Mouse (Mus musculus) thymus, adult 2 months (tissue): ENCODE measurements around the gene Srrm2. TPM values are rescaled to one million over a fixed set of nuclear protein-coding genes. Genes with fewer than 3 reads are reported as not detected.
A peak's percentile ranks its signal among the peaks of the same experiment; 100 is the strongest.

ENCODE experiments used
- DNase-seq: peaks from one replicate; pipeline ENCODE4 v3.0.0; 2021
- H3K27ac ChIP-seq: fragments of 200-500 bp; 2 replicates; pipeline ENCODE4 v1.5.1; 2012; ENCODE audit warnings: low read length, control low read depth; ENCODE audit not compliant: control insufficient read depth, insufficient read depth
- H3K27me3 ChIP-seq: fragments of 200-500 bp; 2 replicates; pipeline ENCODE4 v1.6.1; 2012; ENCODE audit warnings: mild to moderate bottlenecking, low read length, moderate library complexity, mixed read lengths; ENCODE audit not compliant: control insufficient read depth, insufficient read depth
- H3K36me3 ChIP-seq: fragments of 200-500 bp; 2 replicates; pipeline ENCODE4 v1.6.1; 2012; ENCODE audit warnings: mild to moderate bottlenecking, low read length, moderate library complexity; ENCODE audit not compliant: control insufficient read depth, insufficient read depth
- H3K4me1 ChIP-seq: fragments of 200-500 bp; replicated peaks from 2 replicates; pipeline ENCODE4 v1.6.1; 2012; ENCODE audit warnings: low read length; ENCODE audit not compliant: control insufficient read depth, insufficient read depth
- H3K4me3 ChIP-seq: fragments of 200-500 bp; 2 replicates; pipeline ENCODE4 v1.5.1; 2012; ENCODE audit warnings: mild to moderate bottlenecking, low read length, control low read depth, moderate library complexity; ENCODE audit not compliant: control insufficient read depth, insufficient read depth
- CTCF ChIP-seq: fragments of 200-500 bp; IDR thresholded peaks from 2 replicates; pipeline ENCODE4 v1.5.1; 2012; ENCODE audit warnings: mild to moderate bottlenecking, control low read depth, low read length, moderate library complexity, borderline replicate concordance; ENCODE audit not compliant: control insufficient read depth, poor library complexity, insufficient read depth; ENCODE audit errors: extremely low read depth
- POLR2A ChIP-seq: fragments of 200-500 bp; IDR thresholded peaks from 2 replicates; pipeline ENCODE4 v1.6.1; 2012; ENCODE audit warnings: mild to moderate bottlenecking, low read length, control low read depth, moderate library complexity; ENCODE audit not compliant: control insufficient read depth, poor library complexity, insufficient read depth; ENCODE audit errors: extremely low read depth
- WGBS: fragments of 180-500 bp; shearing (Covaris S2); methylation state at CpG from one replicate; pipeline ENCODE4 v1.1.7; 2018; 5-methylcytosine and 5-hydroxymethylcytosine counted together
- polyA plus RNA-seq: library from polyadenylated mRNA; depleted of rRNA; stranded (reverse); fragments of >200 nt; gene quantifications from 2 replicates; pipeline ENCODE4 v1.2.3, GENCODE M21; 2012

The Srrm2 gene
- polyA plus RNA-seq, 1 experiment: 874 TPM

DNA sequence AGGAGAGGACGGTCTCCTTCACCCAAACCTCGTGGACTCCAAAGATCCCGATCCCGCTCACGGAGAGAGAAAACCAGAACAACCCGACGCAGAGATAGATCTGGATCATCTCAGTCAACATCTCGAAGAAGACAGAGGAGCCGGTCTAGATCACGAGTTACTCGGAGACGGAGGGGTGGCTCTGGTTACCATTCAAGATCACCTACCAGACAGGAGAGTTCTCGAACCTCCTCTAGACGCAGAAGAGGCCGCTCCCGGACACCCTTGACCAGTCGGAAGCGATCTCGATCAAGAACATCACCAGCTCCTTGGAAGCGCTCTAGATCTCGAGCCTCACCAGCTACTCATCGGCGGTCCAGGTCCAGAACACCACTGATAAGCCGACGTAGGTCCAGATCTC is 28.9 kb downstream of the Srrm2 start:
- Histone ChIP-seq H3K27me3 (no peaks in the 10 kb centered on the region), H3K4me1 (no peaks in the 10 kb centered on the region), H3K4me3 (no peak overlapping the region), H3K36me3 (peaks cover 95% of the 10 kb centered on the region), H3K27ac (no peak overlapping the region)
- no peak for TF ChIP-seq CTCF
- TF ChIP-seq POLR2A: no peak
- 98% methylated on average over 25 of the region's 25 CpGs for WGBS
- no peak for DNase-seq

DNA sequence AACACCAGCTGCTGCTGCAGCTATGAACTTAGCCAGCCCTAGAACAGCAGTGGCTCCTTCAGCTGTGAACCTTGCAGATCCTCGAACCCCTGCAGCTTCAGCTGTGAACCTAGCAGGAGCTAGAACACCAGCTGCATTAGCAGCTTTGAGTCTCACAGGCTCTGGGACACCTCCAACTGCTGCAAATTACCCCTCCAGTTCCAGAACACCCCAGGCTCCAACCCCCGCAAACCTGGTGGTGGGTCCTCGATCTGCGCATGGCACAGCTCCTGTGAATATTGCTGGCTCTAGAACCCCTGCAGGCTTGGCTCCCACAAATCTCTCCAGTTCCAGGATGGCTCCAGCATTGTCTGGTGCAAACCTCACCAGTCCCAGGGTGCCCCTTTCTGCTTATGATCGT is 30.4 kb downstream of the Srrm2 start:
- Histone ChIP-seq H3K4me1 (no peaks in the 10 kb centered on the region), H3K27me3 (no peaks in the 10 kb centered on the region), H3K4me3 (no peak overlapping the region), H3K27ac (no peak overlapping the region), H3K36me3 (peaks cover 94% of the 10 kb centered on the region)
- DNase-seq: no peak
- WGBS: 98% methylated on average over 5 of the region's 5 CpGs
- TF ChIP-seq CTCF: no peak
- TF ChIP-seq POLR2A: no peak

DNA sequence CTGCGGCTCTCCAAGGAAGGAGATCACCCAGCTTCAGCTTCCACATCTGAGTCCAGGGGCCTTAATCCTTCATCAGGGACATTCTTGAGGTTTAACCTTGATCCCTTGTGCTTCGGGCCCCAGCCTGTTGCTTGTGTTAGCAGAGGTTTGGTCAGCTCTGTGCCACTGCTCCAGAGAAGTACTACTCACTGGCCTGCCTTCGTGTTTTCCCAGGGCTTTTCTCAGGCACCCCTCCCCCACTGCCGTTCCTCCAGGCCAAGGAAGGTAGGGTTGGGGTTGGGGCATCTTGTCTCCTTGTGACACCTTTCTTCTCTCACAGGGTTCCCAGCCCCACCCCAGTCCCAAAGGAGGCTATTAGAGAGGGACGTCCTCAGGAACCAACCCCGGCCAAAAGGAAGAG is 31.8 kb downstream of the Srrm2 start:
- H3K36me3 ChIP-seq: peaks cover 90% of the 10 kb centered on the region
- no peak overlapping the region for H3K27ac ChIP-seq
- WGBS: 94% methylated on average over 6 of the region's 6 CpGs
- no peak for TF ChIP-seq POLR2A
- TF ChIP-seq CTCF: no peak
- no peak overlapping the region for H3K4me3 ChIP-seq
- DNase-seq: no peak
- H3K27me3 ChIP-seq: no peaks in the 10 kb centered on the region
- H3K4me1 ChIP-seq: no peaks in the 10 kb centered on the region

DNA sequence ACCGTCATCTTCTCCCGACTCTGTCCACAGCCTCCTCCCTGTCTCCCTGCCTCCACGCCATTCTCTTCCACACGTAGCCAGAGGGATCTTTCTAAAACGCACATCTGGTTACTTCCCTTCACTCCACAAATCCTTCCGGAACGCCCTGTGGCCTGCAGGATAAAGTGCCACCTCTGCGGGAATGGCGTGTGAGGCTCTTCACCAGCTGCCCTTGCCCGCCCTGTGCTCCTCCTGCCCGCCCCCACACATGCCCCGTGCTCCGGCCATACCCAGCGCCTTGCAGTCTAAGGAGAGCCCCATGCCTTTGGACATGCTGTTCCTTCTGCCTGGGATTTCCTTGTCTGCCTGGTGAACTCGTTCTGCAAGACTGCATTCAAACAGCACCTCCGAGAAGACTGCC is 32.7 kb downstream of the Srrm2 start:
- 93% methylated on average over 16 of the region's 16 CpGs for WGBS
- no peak for TF ChIP-seq CTCF
- TF ChIP-seq POLR2A: no peak
- H3K27ac ChIP-seq: no peak overlapping the region
- no peak for DNase-seq
- no peak overlapping the region for H3K4me3 ChIP-seq
- no peaks in the 10 kb centered on the region; the same call in 1 of the 2 replicates for H3K4me1 ChIP-seq
- peaks cover 81% of the 10 kb centered on the region for H3K36me3 ChIP-seq
- H3K27me3 ChIP-seq: no peaks in the 10 kb centered on the region

DNA sequence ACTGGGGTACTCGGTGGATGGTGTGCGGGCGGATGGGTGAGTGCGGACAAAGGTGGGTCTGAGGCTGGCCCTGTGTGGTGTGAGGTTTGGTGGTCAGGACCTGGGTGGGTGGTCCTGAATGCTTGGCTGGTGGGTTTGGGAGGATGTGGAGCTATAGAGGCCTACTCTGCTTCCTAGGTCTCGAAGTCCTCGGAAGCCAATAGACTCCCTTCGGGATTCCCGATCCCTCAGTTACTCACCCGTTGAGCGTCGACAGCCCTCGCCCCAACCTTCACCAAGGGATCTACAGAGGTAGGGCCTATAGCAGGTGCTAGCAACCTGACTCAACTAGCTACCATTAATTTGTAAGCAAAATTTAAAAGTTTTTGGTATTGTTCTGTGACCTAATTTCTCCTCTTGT is 33.3 kb downstream of the Srrm2 start:
- no peak for DNase-seq
- no peak overlapping the region for H3K4me3 ChIP-seq
- peaks cover 75% of the 10 kb centered on the region for H3K36me3 ChIP-seq
- no peaks in the 10 kb centered on the region for H3K27me3 ChIP-seq
- 95% methylated on average over 12 of the region's 12 CpGs for WGBS
- no peak overlapping the region for H3K27ac ChIP-seq
- no peak for TF ChIP-seq POLR2A
- TF ChIP-seq CTCF: no peak
- peaks cover 4% of the 10 kb centered on the region for H3K4me1 ChIP-seq

DNA sequence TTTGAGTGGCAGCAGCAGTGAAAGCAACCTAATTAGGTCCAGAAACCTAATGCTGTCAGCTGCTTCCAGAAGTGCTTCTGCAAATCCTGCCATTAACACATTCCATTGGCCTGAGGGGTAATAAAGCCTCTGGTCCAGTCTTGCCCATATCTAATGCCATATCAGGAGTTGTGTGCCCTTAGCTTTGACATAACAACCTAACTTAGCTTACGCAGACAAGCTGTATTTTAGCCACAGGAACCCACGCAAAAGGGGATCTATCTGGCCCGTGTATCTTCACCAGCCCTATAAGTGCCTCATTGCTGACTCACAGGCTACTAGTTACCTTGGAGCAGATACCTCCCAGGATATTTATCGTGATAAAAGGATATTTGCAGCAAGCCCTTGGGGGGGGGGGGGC is 35.3 kb downstream of the Srrm2 start:
- TF ChIP-seq POLR2A (no peak), CTCF (no peak)
- Histone ChIP-seq H3K27me3 (no peaks in the 10 kb centered on the region), H3K4me3 (no peak overlapping the region), H3K36me3 (peaks cover 55% of the 10 kb centered on the region), H3K4me1 (peaks cover 4% of the 10 kb centered on the region), H3K27ac (no peak overlapping the region)
- 88% methylated on average over 4 of the region's 4 CpGs for WGBS
- no peak for DNase-seq

DNA sequence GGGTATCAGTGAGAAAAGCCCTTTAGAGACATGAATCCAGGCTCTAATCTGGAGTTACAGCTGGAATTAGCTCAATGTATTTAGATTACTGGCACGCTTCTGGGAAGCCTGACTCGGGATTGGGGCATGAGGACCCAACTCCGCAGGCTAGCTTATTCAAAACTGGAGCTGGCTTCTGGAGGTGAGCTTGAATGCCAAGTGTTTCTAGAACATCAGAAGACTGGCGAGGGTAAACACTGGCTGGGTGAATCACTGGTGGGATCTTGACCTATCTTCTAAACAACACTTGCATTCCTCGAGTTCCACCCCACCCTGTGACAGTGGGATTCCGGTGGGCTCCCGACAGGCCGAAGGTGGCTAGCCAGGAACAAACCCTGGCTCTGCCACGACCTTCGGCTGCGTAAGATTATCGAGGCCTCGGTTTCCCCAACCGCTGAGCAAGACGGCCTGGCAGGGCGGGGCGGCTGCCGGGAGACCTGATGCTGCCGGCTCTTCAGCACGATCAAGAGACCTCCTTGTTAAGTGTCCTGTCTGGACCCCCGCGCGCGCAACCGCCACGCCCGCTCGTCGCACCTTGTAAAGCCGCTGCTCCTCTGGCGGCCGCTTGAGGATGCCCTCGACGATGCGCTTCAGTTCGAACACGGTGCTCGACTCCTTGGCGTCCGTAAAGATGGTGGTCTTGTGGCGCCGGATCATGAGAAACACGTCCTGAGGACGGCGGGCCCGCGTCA is 38.1 kb downstream of the Srrm2 start:
- Histone ChIP-seq H3K36me3 (peaks cover 32% of the 10 kb centered on the region), H3K4me1 (peaks cover 14% of the 10 kb centered on the region), H3K27ac (peak overlapping the region; percentile 12; the same call in 1 of the 2 replicates), H3K4me3 (peak overlapping the region; percentile 91), H3K27me3 (no peaks in the 10 kb centered on the region)
- TF ChIP-seq POLR2A: no peak
- no peak for TF ChIP-seq CTCF
- DNase-seq: peak; percentile 67
- 2% methylated on average over 47 of the region's 47 CpGs for WGBS
